Mouse (Mus musculus) E14TG2a.4 (cell line): ENCODE measurements at regions not wholly inside any gene's neighbourhood (a gene's known extent, or its start where the extent isn't known, plus 50 kb on each side); places are given as distances from the start of the nearest gene placed in this dataset.

Experiments
- CTCF ChIP-seq: conservative IDR thresholded peaks from 2 replicates; pipeline ENCODE4 v1.5.1; 2014; ENCODE audit warnings: low read length
- NANOG ChIP-seq: IDR thresholded peaks from 2 replicates; pipeline ENCODE4 v1.6.1; 2014; ENCODE audit warnings: borderline replicate concordance, low read length, mixed read lengths
- POU5F1 ChIP-seq: IDR thresholded peaks from 2 replicates; pipeline ENCODE4 v1.6.1; 2014; ENCODE audit warnings: low read length, borderline replicate concordance

DNA sequence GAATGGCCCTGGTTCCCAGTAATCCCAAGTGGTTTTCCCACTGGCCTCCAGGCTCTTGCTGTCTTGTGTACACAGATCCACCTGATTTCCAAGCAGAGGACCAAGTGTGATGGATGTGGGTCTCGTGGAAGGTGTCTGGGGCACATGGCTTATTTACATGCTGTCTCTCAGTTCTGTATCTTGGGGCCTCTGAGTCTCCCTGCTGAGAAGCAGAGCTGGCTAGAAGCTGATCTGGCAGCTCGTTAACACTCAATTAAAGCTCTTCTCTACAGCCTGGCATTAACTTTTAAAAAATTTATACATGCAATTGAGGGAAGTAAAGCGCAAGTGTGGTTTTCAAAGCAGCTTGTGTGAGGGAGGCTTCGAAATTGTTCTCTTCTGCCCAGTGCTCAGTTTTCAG, 121.4 kb downstream of the Spata19 start:
- TF ChIP-seq CTCF = no peak
- no peak for TF ChIP-seq POU5F1
- no peak for TF ChIP-seq NANOG
